Mouse (Mus musculus): ENCODE measurements around the gene 1520401A03Rik. TPM values are rescaled to one million over a fixed set of nuclear protein-coding genes. Genes with fewer than 3 reads are reported as not detected.

1520401A03Rik gene
- total RNA-seq (2023), result not detected

GRCm38 (mm10) chr17:23722376-23723125 lies at the start of gene 1520401A03Rik:
1520401A03Rik (minus strand) TSS chr17:23722783.

GRCm38 (mm10) chr17:23771284-23772218 lies 49.0 kb upstream of the 1520401A03Rik start, which contains the start of gene Flywch1:
Flywch1 (minus strand) TSS chr17:23771602.

GRCm38 (mm10) chr17:23745301-23746251 lies 23.0 kb upstream of the 1520401A03Rik start, which contains the start of gene Kremen2:
Kremen2 (minus strand) TSS chr17:23745833.

GRCm38 (mm10) chr17:23740598-23741021 lies 18.0 kb upstream of the 1520401A03Rik start, which contains the start of gene Paqr4:
Paqr4 (minus strand) TSS chr17:23740867.

GRCm38 (mm10) chr17:23725999-23726757 lies 3.6 kb upstream of the 1520401A03Rik start, which contains the start of gene Pkmyt1:
Pkmyt1 (plus strand) TSS chr17:23726336.

GRCm38 (mm10) chr17:23683856-23684672 lies 38.5 kb downstream of the 1520401A03Rik start, which contains the start of gene Cldn9:
Cldn9 (minus strand) TSS chr17:23684026.

GRCm38 (mm10) chr17:23679127-23679835 lies 43.3 kb downstream of the 1520401A03Rik start, which contains the start of gene Cldn6:
Cldn6 (plus strand) TSS chr17:23679249.

GRCm38 (mm10) chr17:23677236-23677679 lies 45.3 kb downstream of the 1520401A03Rik start, which contains the start of gene Tnfrsf12a:
Tnfrsf12a (minus strand) TSS chr17:23677468.

GRCm38 (mm10) chr17:23673424-23674073 lies 49.0 kb downstream of the 1520401A03Rik start, which contains the start of the genes Hcfc1r1 and Thoc6:
Hcfc1r1 (plus strand) TSS chr17:23673596.
Thoc6 (minus strand) TSS chr17:23673882.

GRCm38 (mm10) chr17:23660117-23660875 lies 62.3 kb downstream of the 1520401A03Rik start, which contains the start of gene Bicdl2:
Bicdl2 (plus strand) TSS chr17:23660506.

Other genes with a start within 250 kb of the 1520401A03Rik start
- not detected for gene Vmn2r117, start 243.1 kb downstream of the 1520401A03Rik start, total RNA-seq (2023)
- gene Zfp213, start 158.5 kb downstream of the 1520401A03Rik start, total RNA-seq (2023), result 7.4 TPM
- not detected for gene Zfp13, start 123.3 kb downstream of the 1520401A03Rik start, total RNA-seq (2023)
- not detected for gene Zscan10, start 121.9 kb downstream of the 1520401A03Rik start, total RNA-seq (2023)
- gene Mmp25, start 77.5 kb downstream of the 1520401A03Rik start, total RNA-seq (2023), result 0.34 TPM
- 0.34 TPM for gene Bicdl2, start 62.3 kb downstream of the 1520401A03Rik start, total RNA-seq (2023)
- gene Hcfc1r1, start 49.2 kb downstream of the 1520401A03Rik start, total RNA-seq (2023), result 34.9 TPM
- gene Thoc6, start 48.9 kb downstream of the 1520401A03Rik start, total RNA-seq (2023), result 23.4 TPM
- 38.4 TPM for gene Tnfrsf12a, start 45.3 kb downstream of the 1520401A03Rik start, total RNA-seq (2023)
- not detected for gene Cldn6, start 43.5 kb downstream of the 1520401A03Rik start, total RNA-seq (2023)
- not detected for gene Cldn9, start 38.8 kb downstream of the 1520401A03Rik start, total RNA-seq (2023)
- gene Pkmyt1, start 3.6 kb upstream of the 1520401A03Rik start, total RNA-seq (2023), result 35.0 TPM
- 2.6 TPM for gene Paqr4, start 18.1 kb upstream of the 1520401A03Rik start, total RNA-seq (2023)
- gene Kremen2, start 23.1 kb upstream of the 1520401A03Rik start, total RNA-seq (2023), result 1.1 TPM
- 23.9 TPM for gene Flywch1, start 48.8 kb upstream of the 1520401A03Rik start, total RNA-seq (2023)
- gene Flywch2, start 63.3 kb upstream of the 1520401A03Rik start, total RNA-seq (2023), result not detected
- 1,331 TPM for gene Srrm2, start 67.7 kb upstream of the 1520401A03Rik start, total RNA-seq (2023)
- gene Elob, start 106.4 kb upstream of the 1520401A03Rik start, total RNA-seq (2023), result 176 TPM
- gene Prss33, start 113.3 kb upstream of the 1520401A03Rik start, total RNA-seq (2023), result not detected
- not detected for gene Prss32, start 121.1 kb upstream of the 1520401A03Rik start, total RNA-seq (2023)
- gene Prss41, start 121.4 kb upstream of the 1520401A03Rik start, total RNA-seq (2023), result 0.86 TPM
- not detected for gene Prss21, start 145.3 kb upstream of the 1520401A03Rik start, total RNA-seq (2023)
- gene Dcpp1, start 158.1 kb upstream of the 1520401A03Rik start, total RNA-seq (2023), result not detected
- not detected for gene Dcpp2, start 158.1 kb upstream of the 1520401A03Rik start, total RNA-seq (2023)
- not detected for gene Dcpp3, start 194.7 kb upstream of the 1520401A03Rik start, total RNA-seq (2023)
- not detected for gene Sbp, start 218.9 kb upstream of the 1520401A03Rik start, total RNA-seq (2023)
- gene Sbpl, start 232.5 kb upstream of the 1520401A03Rik start, total RNA-seq (2023), result not detected